Mouse (Mus musculus) kidney, postnatal 14 days (tissue): ENCODE results near the gene Gm9918.
A peak's percentile ranks its signal among the peaks of the same experiment; 100 is the strongest.

ENCODE experiments used
- DNase-seq: peaks from one replicate; pipeline ENCODE4 v3.0.0; 2022; ENCODE audit warnings: mixed read lengths

Gene Gm9918

GRCm38 (mm10) chr15:102279092-102279782, 8.9 kb downstream of the Gm9918 start, which contains the start of gene Mfsd5:
TSS of gene Mfsd5 (plus strand) at chr15:102279454.
- peak; percentile 95 for DNase-seq

DNA sequence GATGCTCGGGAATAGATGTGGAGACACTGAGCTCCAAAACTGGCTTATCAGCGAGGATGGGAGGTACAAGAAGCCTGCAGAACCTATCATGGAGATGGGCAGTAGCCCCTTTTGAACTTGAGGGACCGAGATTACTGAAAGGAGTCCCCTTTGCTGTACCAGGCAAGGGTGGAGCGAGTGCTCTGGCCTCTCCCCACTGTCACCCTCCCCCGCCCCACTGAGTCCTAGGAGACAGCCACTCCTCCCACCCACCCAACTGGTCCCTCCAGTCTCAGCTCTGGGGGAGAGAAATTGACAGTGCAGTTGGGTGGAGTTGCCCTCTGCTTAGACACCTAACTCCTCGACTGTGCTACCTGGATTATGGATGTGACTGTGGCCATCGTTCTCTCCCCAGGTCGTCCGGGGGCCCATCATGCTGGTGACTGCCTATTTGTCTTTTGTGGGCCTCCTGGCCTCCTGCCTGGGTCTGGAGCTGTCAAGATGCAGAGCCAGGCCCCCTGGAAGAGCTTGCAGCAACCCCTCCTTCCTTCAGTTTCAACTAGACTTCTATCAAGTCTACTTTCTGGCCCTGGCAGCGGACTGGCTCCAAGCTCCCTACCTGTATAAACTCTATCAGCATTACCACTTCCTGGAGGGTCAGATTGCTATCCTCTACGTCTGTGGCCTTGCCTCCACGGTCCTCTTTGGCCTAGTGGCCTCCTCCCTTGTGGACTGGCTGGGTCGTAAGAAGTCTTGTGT, 9.6 kb downstream of the Gm9918 start:
- DNase-seq: no peak

DNA sequence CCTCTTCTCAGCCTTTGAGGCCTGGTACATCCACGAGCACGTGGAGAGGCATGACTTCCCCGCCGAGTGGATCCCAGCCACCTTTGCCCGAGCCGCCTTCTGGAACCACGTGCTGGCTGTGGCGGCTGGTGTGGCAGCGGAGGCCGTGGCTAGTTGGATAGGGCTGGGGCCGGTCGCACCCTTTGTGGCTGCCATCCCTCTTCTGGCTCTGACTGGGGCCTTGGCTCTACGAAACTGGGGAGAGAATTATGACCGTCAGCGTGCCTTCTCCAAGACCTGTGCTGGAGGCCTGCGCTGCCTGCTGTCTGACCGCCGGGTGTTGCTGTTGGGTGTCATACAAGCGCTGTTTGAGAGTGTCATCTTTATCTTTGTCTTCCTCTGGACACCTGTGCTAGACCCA, 10.3 kb downstream of the Gm9918 start:
- DNase-seq: no peak

DNA sequence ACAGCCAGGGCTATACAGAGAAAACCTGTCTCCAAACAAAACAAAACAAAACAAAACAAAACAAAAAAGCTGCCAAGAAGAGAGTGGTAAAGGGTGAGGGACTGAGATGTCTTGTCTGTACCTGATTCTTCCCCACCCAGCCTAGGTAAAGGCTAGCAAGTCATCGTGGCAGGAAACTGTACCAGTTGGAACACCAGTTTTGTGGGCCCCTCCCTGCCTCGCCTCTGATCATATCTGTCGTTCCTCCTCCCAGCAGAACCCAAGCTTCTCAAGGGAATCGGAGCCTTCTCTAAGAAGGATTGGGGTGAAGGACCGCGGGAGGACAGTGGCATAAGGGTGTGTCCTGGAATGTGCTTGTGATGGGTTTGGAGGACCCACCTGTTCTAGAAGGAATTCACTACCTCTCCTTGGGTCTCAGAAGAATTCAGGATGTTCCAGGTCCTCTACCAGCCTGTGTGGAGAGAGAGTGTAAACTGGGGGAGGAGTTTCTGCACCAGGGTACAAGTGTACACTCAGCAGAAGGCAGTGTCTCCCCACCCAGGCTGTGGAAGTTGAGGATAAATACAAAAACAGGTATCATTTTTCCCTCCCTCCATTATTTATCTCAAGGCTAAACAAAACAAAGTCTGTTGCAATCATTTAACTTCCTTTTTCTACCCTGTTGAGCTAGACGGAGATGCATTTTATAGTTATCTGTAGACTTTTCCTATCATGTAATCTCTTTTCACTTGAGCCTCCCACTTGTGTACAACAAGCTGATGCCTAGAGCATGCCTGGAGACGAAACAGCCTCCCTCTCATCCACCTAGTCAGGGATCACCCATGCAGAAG, 12.3 kb downstream of the Gm9918 start:
- DNase-seq: no peak

- no peak for DNase-seq
Measured at GRCm38 (mm10) chr15:102283648-102284047, 13.3 kb downstream of the Gm9918 start.

- peak; percentile 63 for DNase-seq
Measured at GRCm38 (mm10) chr15:102287395-102287794, 17.0 kb downstream of the Gm9918 start.

DNA sequence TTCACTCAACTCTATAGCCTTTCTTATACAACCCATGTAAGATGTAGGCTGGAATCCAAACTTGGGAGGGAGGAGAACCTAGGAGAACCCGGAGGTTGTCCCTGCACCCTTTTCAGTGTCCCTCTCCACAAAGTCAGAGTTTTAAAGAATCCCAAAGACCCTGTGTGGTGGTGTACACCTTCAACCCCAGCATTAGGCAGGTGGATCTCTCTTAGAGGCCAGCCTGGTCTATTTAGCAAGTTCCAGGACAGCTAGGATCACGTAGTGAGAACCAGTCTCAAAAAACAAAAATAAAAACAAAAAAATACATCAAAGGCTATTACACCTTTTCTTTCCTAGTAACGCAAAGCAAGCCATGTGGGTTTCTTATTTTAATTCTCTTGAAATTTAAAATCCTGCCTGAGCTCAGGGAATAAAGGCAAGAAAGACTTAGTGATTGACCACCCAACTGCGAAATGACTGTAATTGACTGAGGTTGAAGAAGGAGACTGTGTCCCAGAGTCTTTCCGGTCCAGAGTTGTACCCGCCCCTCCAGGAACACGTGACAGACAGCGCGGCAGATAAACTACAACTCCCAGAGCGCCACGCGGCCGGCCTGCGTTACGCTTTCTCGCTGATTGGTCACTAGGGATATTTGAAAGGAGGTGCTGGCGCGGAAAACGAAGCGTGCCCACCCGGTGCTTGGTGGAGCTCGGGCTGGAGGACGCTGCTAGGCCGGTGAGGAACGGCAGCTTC, 25.4 kb downstream of the Gm9918 start, which contains the start of gene Espl1:
Gene Espl1, plus strand, starts transcription at position 634 of the 735 bp plus-strand sequence.
- peak; percentile 96 for DNase-seq

DNA sequence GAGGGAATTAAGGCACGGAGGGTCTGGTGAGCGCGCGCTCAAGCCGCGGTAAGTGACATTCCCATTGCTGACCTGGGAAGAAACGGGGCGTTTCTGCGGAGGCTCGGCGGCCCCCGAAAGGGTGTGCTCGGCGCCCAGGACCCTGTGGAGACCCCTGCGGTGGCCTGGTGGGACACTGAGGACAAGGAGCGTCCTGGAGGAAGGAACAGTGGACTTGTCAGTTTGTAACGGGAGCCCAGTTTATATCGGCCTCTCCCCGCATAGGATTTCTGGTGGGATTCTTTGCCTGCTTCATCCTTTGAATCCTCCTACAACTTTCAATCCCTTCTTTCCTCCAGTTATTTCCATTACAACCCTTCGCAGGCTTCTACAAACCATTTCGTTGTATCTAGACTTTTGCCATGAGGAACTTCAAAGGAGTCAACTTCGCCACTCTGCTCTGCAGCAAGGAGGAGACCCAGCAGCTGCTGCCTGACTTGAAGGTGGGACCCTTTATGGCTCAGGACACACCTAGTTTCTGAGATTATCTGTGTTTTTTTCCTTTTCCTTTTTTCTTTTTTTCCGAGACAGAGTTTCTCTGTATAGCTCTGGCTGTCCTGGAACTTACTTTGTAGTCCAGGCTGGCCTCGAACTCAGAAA, 26.1 kb downstream of the Gm9918 start:
- DNase-seq: no peak

- DNase-seq: no peak
Measured at GRCm38 (mm10) chr15:102302542-102302941, 32.2 kb downstream of the Gm9918 start.

- DNase-seq: no peak
Measured at GRCm38 (mm10) chr15:102308717-102309116, 38.4 kb downstream of the Gm9918 start.

DNA sequence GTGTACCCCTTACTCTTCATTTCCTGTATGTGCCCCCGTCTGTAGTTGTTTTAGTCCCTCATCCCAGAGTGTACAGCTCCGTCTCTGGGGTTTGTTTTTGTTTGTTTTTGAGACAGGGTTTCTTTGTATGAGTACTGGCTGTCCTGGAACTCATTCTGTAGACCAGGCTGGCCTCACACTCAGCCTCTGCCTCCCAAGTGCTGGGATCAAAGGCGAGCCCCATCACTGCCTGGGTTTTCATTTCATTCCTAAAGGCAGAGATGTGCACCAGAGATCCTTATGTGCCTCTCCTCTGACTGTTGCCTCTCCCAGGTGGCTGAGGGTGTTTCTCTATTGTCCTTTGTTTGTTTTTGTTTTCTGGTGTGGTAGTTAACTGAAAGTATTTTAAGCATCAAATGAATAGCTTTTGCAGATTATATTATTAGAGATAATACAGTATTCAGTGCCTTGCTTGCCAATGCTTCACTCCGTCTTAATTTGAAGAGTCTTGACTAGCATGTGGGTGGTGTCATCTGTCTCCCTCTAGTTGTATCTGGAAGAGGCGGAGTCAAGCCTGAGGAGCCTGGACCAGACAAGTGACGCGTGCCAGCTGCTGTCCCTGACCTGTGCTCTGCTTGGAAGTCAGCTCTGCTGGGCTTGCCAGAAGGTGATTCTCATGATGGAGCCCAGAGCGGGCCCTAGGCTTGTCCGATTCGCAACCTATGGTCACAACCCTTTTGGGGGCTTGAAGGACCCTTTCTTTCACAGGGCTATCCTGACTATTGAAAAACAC, 39.9 kb downstream of the Gm9918 start:
- peak; percentile 76 for DNase-seq

DNA sequence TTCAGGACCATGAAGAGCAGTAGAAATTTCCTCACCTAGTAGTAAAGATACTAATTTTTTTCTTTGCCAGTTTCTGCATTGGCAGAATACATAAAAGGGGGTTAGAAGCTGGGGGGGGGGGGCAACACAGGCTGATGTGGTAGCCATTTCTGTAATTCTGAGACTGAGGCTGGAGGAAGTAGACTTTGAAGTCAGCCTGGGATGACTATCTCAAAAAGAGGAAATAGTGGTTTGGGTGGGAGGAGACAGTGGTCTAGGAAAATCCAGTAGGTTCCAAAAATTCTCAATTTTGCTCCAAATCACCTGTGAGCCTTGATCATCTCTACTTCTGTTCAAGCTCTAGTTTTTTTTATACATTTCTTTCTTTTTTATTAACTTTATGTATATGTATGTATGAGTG, 41.1 kb downstream of the Gm9918 start:
- no peak for DNase-seq

- DNase-seq: no peak
Measured at GRCm38 (mm10) chr15:102315292-102315691, 44.9 kb downstream of the Gm9918 start.

- DNase-seq: peak; percentile 75
Measured at GRCm38 (mm10) chr15:102316263-102316662, 45.9 kb downstream of the Gm9918 start.
